Mouse (Mus musculus): ENCODE results near the gene Gga2.

Gene Gga2

GRCm38 (mm10) chr7:121995961-121996360 lies 25.1 kb downstream of the Gga2 start:
- no peak for DNase-seq

- DNase-seq = peak; percentile 95
These were observed 39.6 kb downstream of the Gga2 start, which contains the start of gene Cog7 for GRCm38 (mm10) chr7:121981307-121981871. Cog7 (minus strand) TSS chr7:121981711.

GRCm38 (mm10) chr7:121975031-121975430 lies 46.0 kb downstream of the Gga2 start:
- peak; percentile 71 for DNase-seq

GRCm38 (mm10) chr7:121971698-121972097 lies 49.3 kb downstream of the Gga2 start:
- DNase-seq = no peak

GRCm38 (mm10) chr7:121970250-121970649 lies 50.8 kb downstream of the Gga2 start:
- DNase-seq = no peak

- DNase-seq = no peak
These were observed 52.2 kb downstream of the Gga2 start for GRCm38 (mm10) chr7:121968816-121969215.

- no peak for DNase-seq
These were observed 52.8 kb downstream of the Gga2 start for GRCm38 (mm10) chr7:121968242-121968641.

- DNase-seq = no peak
These were observed 54.9 kb downstream of the Gga2 start for GRCm38 (mm10) chr7:121966169-121966568.

- peak; percentile 68 for DNase-seq
These were observed 57.1 kb downstream of the Gga2 start for GRCm38 (mm10) chr7:121963883-121964398.

- no peak for DNase-seq
These were observed 58.5 kb downstream of the Gga2 start for GRCm38 (mm10) chr7:121962571-121962959.

GRCm38 (mm10) chr7:121961913-121962570 lies 59.0 kb downstream of the Gga2 start:
- DNase-seq = no peak

GRCm38 (mm10) chr7:121955802-121956201 lies 65.2 kb downstream of the Gga2 start:
- DNase-seq = no peak

GRCm38 (mm10) chr7:121954891-121955669 lies 65.9 kb downstream of the Gga2 start:
- DNase-seq = no peak

- DNase-seq = no peak
These were observed 73.5 kb downstream of the Gga2 start for GRCm38 (mm10) chr7:121947513-121947912.

GRCm38 (mm10) chr7:121946196-121946595 lies 74.8 kb downstream of the Gga2 start:
- DNase-seq = no peak

GRCm38 (mm10) chr7:121942371-121942770 lies 78.7 kb downstream of the Gga2 start:
- no peak for DNase-seq

- DNase-seq = no peak
These were observed 79.4 kb downstream of the Gga2 start for GRCm38 (mm10) chr7:121941640-121942039.

GRCm38 (mm10) chr7:121941016-121941415 lies 80.0 kb downstream of the Gga2 start:
- DNase-seq = no peak

GRCm38 (mm10) chr7:121939729-121940128 lies 81.3 kb downstream of the Gga2 start:
- DNase-seq = peak; percentile 89

GRCm38 (mm10) chr7:121939244-121939643 lies 81.8 kb downstream of the Gga2 start:
- no peak for DNase-seq

GRCm38 (mm10) chr7:121938124-121938891 lies 82.7 kb downstream of the Gga2 start:
- peak; percentile 35 for DNase-seq

- peak; percentile 17 for DNase-seq
These were observed 84.0 kb downstream of the Gga2 start for GRCm38 (mm10) chr7:121936861-121937630.

Data from retina, postnatal 1 day (tissue).